Mouse (Mus musculus): Measurements from ENCODE around the gene Corin.

Corin gene

DNA sequence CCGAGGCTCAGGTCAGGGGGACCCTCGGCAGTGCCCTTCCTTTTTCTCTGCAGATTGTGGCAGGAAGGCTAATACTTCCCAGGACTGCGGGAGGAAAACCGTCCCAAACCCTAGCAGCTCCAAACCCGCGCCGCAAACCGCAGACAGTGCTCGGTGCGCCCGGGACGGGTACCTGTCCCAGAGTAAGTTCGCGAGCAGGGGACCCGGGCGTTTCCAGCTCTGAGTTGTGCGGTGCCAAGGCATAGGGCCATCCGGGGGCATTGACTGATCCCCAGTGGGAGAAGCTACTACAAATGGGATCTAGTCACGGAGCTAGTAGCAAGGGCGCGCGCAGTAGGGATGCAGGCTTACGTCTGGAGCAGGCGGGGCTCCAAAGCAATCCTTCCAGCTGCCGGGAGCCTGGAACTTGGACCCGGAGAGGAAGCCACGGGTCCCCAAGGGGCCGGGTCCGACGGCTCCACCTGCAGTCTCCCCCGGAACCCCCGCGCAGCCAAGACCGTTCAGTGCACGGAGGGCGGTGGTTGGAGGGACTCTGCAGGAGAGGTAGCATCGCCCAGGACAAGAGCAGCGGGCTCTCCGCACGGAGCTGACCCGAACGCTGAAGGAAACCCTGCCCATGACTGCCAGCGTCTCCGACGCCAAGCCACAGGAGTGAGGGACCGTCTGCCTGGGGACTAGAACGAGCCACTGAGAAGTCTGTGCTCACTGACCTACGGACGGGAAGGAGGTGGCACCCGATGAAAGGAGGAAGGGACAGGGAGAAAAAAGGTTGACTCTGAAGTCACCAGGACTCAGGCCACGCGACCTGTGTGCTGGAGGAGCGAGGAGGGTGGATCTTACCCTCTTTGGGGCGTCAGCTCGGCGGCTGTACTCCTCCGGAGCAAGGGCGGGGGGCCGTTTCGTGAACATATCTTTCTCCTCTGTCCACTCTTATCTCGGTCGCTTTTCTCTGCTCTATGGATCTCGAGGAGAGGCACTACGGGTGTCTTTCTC lies at the start of gene Corin:
Gene Corin, minus strand, starts transcription at position 943 of the 993 bp plus-strand sequence.
- DNase-seq (ENCODE audit: low read depth, low spot score) = no peak

DNA sequence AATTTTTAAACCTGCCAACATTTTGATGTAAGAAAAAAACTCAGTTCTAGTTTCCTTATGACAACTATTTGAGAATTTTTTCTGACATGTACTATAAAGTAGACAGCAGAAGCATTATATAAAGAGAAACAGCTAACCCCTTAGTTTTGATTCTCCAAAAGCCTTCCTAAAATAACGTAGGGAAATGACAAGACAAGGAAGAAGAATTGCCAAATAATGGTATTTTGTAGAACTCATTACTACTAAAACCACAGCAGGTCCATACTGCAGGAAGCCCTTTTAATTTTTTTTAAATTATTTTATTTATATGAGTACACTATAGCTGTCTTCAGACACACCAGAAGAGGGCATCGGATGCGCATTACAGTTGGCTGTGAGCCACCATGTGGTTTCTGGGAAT lies 46.9 kb upstream of the Corin start:
- DNase-seq (ENCODE audit: low read depth, low spot score) = no peak

- no peak for DNase-seq (ENCODE audit: low read depth, low spot score)
Measured at GRCm38 (mm10) chr5:72528896-72529295, 24.6 kb upstream of the Corin start.

GRCm38 (mm10) chr5:72513808-72514207 lies 9.5 kb upstream of the Corin start:
- DNase-seq (ENCODE audit: low read depth, low spot score) = no peak

DNA sequence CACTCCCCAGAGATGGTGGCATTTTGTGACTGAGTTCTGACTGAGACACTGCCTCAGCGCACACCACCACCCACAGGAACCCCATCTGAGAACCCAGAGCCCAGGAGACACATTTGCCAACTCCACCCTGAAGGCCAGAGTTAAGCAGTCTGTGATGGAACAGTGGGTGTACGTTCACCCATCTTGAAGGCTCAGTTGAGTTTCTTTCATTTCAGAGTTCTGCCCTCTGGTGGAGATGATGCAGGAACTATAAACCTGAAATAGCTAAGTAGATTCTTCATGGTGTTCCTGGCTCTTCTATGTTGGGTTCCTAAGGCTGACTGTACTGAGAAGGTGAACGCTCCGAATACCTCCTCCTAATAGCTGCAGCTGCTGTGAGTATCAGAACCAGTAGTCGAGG lies 1.5 kb upstream of the Corin start:
- DNase-seq (ENCODE audit: low read depth, low spot score) = peak; percentile 14

- DNase-seq (ENCODE audit: low read depth, low spot score) = no peak
Measured at GRCm38 (mm10) chr5:72502778-72503177, 1.5 kb downstream of the Corin start.

- no peak for DNase-seq (ENCODE audit: low read depth, low spot score)
Measured at GRCm38 (mm10) chr5:72501763-72502162, 2.5 kb downstream of the Corin start.

- DNase-seq (ENCODE audit: low read depth, low spot score) = no peak
Measured at GRCm38 (mm10) chr5:72498271-72498670, 6.0 kb downstream of the Corin start.

DNA sequence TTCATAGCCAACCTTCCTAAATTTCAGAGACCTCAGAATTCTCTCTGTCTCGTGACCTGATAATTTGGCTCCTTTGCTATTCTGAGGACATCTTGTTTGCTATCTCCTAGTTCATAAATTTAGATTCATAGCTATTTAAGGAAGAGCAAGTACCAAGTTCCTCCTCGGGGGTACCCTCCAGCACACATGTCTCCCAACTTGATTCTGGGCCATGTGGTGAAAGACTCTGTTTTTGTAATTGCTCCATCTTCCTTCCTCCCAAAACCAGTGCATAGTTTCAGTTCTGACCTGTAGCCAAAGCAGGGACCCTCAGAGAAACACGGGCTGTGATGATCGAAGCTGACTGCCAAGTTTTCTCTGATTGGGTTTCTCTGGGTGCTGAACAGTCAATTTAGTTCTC lies 7.5 kb downstream of the Corin start:
- no peak for DNase-seq (ENCODE audit: low read depth, low spot score)

DNA sequence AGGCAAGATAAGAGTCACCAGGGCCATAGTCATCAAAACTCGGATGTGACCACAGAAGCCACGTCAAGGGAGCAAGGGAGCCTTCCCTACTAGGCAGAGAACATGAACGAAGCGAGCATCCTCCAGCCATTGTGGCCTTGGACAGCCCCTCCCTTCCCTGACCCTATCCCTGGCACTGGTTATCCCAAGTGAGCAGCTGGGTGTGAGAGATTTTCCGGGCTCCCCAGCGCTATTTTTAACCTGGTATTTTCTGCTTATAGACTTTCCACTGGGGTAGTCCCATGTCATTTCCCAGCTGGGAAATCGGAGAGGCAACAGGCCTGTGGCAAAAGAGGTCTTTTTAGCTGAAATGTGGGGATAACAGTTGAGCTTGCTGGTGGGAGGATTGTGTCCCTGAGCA lies 10.4 kb downstream of the Corin start:
- no peak for DNase-seq (ENCODE audit: low read depth, low spot score)

- DNase-seq (ENCODE audit: low read depth, low spot score) = no peak
Measured at GRCm38 (mm10) chr5:72491232-72491631, 13.0 kb downstream of the Corin start.

DNA sequence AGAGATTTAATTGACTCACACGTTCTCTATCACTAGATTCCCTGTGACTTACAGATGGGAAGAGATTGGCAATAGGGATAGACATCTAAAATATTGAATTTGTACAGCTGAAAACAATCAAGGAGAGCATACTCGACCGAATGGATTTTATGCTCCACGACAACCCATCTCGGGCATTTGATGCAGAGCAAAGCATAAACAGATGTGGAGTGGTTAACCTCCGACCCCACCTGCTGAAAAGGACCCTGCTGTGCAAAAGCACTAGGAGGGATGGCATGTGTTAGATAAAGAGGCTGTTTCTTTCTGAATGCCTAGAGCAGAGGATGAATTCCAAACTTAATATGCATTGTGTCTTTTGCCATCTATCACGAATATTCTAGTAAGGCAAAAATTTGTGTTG lies 23.8 kb downstream of the Corin start:
- DNase-seq (ENCODE audit: low read depth, low spot score) = no peak

DNA sequence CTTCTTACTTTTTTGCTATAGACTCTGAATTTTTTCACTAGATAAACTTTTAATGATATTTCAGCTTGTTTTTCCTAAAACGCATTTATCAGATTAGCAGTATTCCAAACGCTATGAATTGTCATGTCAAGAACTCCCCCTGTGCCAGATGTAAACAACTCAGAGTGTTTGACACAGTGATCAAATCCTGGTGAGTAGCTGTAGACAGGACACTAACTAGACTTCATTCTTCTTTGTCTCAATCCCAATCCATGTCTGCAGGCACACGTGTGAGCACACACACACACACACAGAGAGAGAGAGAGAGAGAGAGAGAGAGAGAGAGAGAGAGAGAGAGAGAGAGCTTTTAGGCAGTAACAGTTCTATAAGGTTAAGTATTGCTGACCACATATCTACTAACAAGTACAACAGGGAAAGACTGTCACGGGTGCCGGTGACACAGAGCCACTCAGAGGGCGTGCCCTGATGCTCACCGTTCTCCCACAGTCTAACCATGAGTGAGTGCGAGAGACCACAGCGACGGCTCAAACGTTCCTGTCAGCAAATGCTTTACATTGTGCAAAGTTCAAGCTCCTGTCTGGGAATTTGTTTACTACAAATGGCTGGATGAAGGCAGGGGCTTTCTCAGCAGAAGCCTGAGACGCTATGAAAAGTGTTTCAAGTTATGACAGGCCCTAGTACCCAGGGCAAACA lies 31.8 kb downstream of the Corin start:
- no peak for DNase-seq (ENCODE audit: low read depth, low spot score)

DNA sequence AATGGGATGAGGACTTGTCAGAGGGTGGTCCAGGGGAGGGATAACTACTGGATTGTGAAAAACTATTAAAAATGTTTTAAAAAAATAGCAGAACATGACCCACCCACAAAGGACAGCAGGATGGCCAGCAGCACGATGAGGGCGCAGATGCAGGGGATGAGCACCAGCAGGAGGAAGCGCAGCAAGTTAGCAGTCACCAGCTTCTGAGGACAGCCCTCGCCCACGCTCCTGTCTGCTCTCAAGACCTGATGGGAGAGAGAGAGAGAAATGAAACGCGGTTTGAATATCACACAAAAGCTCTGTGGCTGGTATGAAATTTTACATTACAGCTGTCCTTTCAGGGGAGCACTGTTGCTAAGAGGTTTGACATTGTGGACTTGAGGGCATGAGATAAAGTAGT lies 32.5 kb downstream of the Corin start:
- no peak for DNase-seq (ENCODE audit: low read depth, low spot score)

DNA sequence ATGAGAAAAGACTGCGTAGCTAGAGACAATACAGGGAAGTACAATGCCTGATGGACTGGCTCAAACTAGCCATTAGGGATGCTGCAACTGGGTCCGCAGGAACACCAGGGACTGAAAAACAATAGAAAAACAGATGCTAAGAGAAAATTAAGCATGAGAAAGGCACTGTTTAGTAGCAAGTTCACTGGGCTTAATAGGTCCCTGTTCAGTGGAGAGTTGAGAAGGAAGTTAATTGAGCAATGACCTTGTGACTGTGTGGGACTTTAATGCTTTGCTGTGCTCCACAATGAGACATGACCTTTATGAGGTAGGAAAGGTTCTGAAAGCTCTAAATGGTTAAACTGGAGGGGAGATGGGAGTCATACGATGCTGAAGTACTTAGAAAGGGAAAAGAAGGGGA lies 39.3 kb downstream of the Corin start:
- DNase-seq (ENCODE audit: low read depth, low spot score) = no peak

GRCm38 (mm10) chr5:72459374-72460112 lies 44.7 kb downstream of the Corin start:
- no peak for DNase-seq (ENCODE audit: low read depth, low spot score)

DNA sequence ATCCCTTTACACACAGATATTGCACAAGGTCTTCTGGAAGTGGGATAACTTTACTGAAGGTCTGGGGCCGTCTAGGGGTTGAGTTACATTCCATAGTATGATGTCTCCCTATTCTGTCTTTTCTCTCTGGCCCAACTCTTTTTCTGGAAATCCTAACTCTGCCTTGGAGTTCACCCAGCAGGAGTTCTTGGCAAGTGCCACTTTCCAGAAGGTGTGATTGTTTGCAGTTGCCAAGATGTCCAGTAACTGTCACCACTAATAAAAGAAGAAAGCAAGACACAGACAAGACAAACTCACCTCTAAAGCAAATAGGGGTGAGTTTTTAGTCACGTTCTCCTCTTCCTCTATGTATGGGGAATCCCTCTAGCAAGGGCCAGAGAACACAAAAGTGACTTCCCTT lies 50.6 kb downstream of the Corin start:
- no peak for DNase-seq (ENCODE audit: low read depth, low spot score)

DNA sequence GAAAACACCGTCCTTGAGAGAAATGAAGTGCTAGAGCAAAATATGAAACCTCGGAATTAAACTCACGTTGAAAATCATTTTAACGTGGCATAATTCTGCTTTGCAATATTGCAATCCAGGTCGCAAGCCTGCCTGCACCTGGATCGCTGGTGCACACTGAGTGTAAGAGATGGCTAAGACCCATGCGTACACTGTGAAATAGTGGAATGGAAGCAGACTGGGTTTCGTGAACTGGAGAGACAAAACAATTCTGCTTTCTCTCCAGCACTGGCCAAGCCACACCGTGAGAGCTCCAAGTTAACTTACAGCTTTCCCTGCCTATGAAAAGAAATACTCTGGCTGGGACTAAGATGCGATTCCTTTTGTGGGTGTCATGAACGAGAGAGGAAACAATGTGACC lies 51.1 kb downstream of the Corin start:
- DNase-seq (ENCODE audit: low read depth, low spot score) = no peak

GRCm38 (mm10) chr5:72452750-72453149 lies 51.5 kb downstream of the Corin start:
- no peak for DNase-seq (ENCODE audit: low read depth, low spot score)

- no peak for DNase-seq (ENCODE audit: low read depth, low spot score)
Measured at GRCm38 (mm10) chr5:72448846-72449245, 55.4 kb downstream of the Corin start.

- no peak for DNase-seq (ENCODE audit: low read depth, low spot score)
Measured at GRCm38 (mm10) chr5:72446104-72446503, 58.2 kb downstream of the Corin start.

DNA sequence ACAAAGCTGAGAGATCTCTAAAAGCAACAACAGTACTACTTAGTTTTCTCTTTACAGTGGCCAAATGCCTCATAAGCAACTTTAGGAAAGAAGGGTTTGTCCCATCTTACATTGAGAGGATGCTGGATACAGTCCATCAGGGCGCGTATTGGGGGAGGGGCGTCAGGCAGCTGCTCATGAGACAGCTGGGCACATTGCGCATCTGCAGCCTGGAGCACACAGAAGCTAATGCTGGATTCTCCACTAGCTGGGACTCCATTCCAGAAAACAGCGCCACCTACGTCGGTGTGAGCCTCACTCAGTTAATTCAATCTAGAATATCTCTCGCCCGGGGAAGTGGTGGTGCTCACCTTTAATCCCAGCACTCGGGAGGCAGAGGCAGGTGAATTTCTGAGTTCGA lies 60.3 kb downstream of the Corin start:
- DNase-seq (ENCODE audit: low read depth, low spot score) = no peak
